Mouse (Mus musculus) brain, embryonic 14.5 days (tissue): ENCODE results near the gene Hoxd12.

Source experiments
- CTCF ChIP-seq: fragments of 200-500 bp; IDR thresholded peaks from 2 replicates; pipeline ENCODE4 v1.5.1; 2012; ENCODE audit warnings: inconsistent platforms, mild to moderate bottlenecking, moderate library complexity, borderline replicate concordance; ENCODE audit not compliant: insufficient read depth, insufficient read length; ENCODE audit errors: extremely low read depth
- POLR2A ChIP-seq: fragments of 200-500 bp; IDR thresholded peaks from 2 replicates; pipeline ENCODE4 v1.6.1; 2012; ENCODE audit warnings: mild to moderate bottlenecking, inconsistent platforms, borderline replicate concordance; ENCODE audit not compliant: poor library complexity, insufficient read depth, insufficient read length, severe bottlenecking; ENCODE audit errors: extremely low read depth

DNA sequence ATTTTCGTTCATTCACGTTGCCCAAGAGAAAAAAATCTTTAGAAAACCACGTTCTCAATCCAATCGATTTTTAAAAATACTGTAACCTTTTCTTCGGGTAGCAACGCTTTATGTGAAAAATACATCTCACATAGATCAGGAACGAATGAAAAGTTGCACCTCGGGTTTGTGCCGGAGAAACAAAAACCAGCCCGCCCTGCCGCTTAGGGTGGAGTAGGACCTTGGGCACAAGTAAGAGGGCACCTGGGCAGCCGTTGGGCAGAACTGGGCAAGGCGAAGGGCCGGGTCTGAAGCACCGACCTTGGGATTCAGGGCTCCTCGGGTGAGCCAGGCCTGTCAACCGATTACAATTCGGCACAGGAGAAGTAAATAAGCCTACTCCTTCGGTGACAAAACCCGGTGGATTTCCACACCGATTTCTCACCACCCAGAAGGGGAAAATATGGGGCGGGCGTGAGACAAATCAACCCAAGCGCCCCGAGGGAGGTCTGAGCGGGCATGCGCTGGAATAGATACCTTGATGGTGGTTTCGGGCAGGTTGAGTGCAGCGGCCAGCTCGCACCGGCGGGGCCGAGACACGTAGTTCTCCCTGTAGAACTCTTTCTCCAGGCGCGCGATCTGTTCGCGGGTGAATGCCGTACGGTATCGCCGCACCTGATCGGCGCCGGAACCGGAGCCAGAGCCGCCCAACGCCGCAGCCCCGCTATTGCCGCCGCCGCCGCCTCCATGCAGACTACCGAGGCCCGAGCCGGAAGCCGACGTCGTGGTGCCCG, 17.4 kb upstream of the Hoxd12 start:
- no peak for TF ChIP-seq CTCF
- no peak for TF ChIP-seq POLR2A
